Mouse (Mus musculus) limb, embryonic 14.5 days (tissue): Measurements from ENCODE around the gene Trpm3. TPM values are rescaled to one million over a fixed set of nuclear protein-coding genes. Genes with fewer than 3 reads are reported as not detected.

Source experiments
- ATAC-seq: fragments of 200-750 bp; cut with Nextera tagmentation; 2 replicates; pipeline ENCODE4 v1.8.0; 2017; ENCODE audit warnings: low read depth, moderate number of reproducible peaks, moderate TSS enrichment; ENCODE audit not compliant: low FRiP score
- DNase-seq: peaks from one replicate; pipeline ENCODE4 v3.0.0-alpha.2; 2015; ENCODE audit warnings: low spot score
- H3K27ac ChIP-seq: fragments of 300-500 bp; sonication (generic); replicated peaks from 2 replicates; pipeline ENCODE4 v1.5.1; 2014; ENCODE audit warnings: low read depth, mild to moderate bottlenecking, low read length, moderate library complexity, mixed read lengths
- H3K27me3 ChIP-seq: fragments of 300-500 bp; sonication (generic); 2 replicates; pipeline ENCODE4 v1.6.1; 2014; ENCODE audit warnings: low read length, mixed read lengths; ENCODE audit not compliant: control insufficient read depth, insufficient read depth
- H3K36me3 ChIP-seq: fragments of 300-500 bp; sonication (generic); 2 replicates; pipeline ENCODE4 v1.6.1; 2014; ENCODE audit warnings: mild to moderate bottlenecking, low read length, moderate library complexity, mixed read lengths; ENCODE audit not compliant: control insufficient read depth, insufficient read depth
- H3K4me1 ChIP-seq: fragments of 300-500 bp; sonication (generic); 2 replicates; pipeline ENCODE4 v1.6.1; 2014; ENCODE audit warnings: antibody characterized with exemption, low read length, mixed read lengths; ENCODE audit not compliant: control insufficient read depth, insufficient read depth
- H3K4me2 ChIP-seq: fragments of 300-500 bp; sonication (generic); replicated peaks from 2 replicates; pipeline ENCODE4 v1.6.1; 2014; ENCODE audit warnings: low read depth, mild to moderate bottlenecking, low read length, moderate library complexity; ENCODE audit not compliant: severe bottlenecking
- H3K4me3 ChIP-seq: fragments of 300-500 bp; sonication (generic); replicated peaks from 2 replicates; pipeline ENCODE4 v1.5.1; 2014; ENCODE audit warnings: low read length
- H3K9ac ChIP-seq: fragments of 300-500 bp; sonication (generic); 2 replicates; pipeline ENCODE4 v1.6.1; 2014; ENCODE audit warnings: mild to moderate bottlenecking, low read depth, low read length, moderate library complexity; ENCODE audit not compliant: severe bottlenecking
- H3K9me3 ChIP-seq: fragments of 300-500 bp; sonication (generic); 2 replicates; pipeline ENCODE4 v1.6.1; 2016; ENCODE audit warnings: low read length; ENCODE audit not compliant: control insufficient read depth
- POLR2A ChIP-seq: fragments of 200-500 bp; IDR thresholded peaks from 2 replicates; pipeline ENCODE4 v1.8.0; 2012; ENCODE audit warnings: inconsistent platforms, mild to moderate bottlenecking, moderate library complexity, borderline replicate concordance; ENCODE audit not compliant: insufficient read depth, insufficient read length; ENCODE audit errors: extremely low read depth
- WGBS: fragments of 180-500 bp; shearing (Covaris S2); extraction: QIAGEN DNeasy Blood & Tissue Kit; methylation state at CpG from one replicate; pipeline ENCODE4 v1.1.7; 2014; 5-methylcytosine and 5-hydroxymethylcytosine counted together
- polyA plus RNA-seq, 2 experiments: library from polyadenylated mRNA; depleted of rRNA in 1 of 2; stranded (reverse) in 1 of 2; unstranded in 1 of 2; fragments of >200 nt; fragmentation: Nextera tagmentation in 1 of 2; extraction: Ambion mirVana in 1 of 2; gene quantifications; 2 replicates each; pipeline versions ENCODE4 v1.2.1 to v1.2.3; 2012 to 2014

The Trpm3 gene
- polyA plus RNA-seq, 2 experiments: 3.7 to 4.1 TPM

- Histone ChIP-seq H3K27me3 (no peaks in the 10 kb centered on the region), H3K9me3 (no peaks in the 10 kb centered on the region), H3K9ac (no peak overlapping the region), H3K4me1 (no peaks in the 10 kb centered on the region), H3K27ac (no peak overlapping the region), H3K4me2 (no peak overlapping the region), H3K36me3 (no peaks in the 10 kb centered on the region), H3K4me3 (no peak overlapping the region)
- DNase-seq: no peak
- TF ChIP-seq POLR2A: no peak
- 86% methylated on average over 4 of the region's 4 CpGs for WGBS
- ATAC-seq: no peak
Observed at GRCm38 (mm10) chr19:23034933-23035332, 896.1 kb downstream of the Trpm3 start.

GRCm38 (mm10) chr19:23035786-23036185, 896.9 kb downstream of the Trpm3 start:
- no peak for TF ChIP-seq POLR2A
- DNase-seq: no peak
- Histone ChIP-seq H3K27ac (no peak overlapping the region), H3K4me1 (no peaks in the 10 kb centered on the region), H3K4me2 (no peak overlapping the region), H3K36me3 (no peaks in the 10 kb centered on the region), H3K9me3 (no peaks in the 10 kb centered on the region), H3K9ac (no peak overlapping the region), H3K27me3 (no peaks in the 10 kb centered on the region), H3K4me3 (no peak overlapping the region)
- WGBS: 84% methylated on average over 3 of the region's 3 CpGs
- ATAC-seq: no peak

- Histone ChIP-seq H3K36me3 (no peaks in the 10 kb centered on the region), H3K27ac (no peak overlapping the region), H3K4me1 (no peaks in the 10 kb centered on the region), H3K27me3 (no peaks in the 10 kb centered on the region), H3K9me3 (no peaks in the 10 kb centered on the region), H3K4me2 (no peak overlapping the region), H3K4me3 (no peak overlapping the region), H3K9ac (no peak overlapping the region)
- ATAC-seq (no peak), DNase-seq (no peak)
- WGBS: 36% methylated on average over 11 of the region's 11 CpGs
- no peak for TF ChIP-seq POLR2A
Observed at GRCm38 (mm10) chr19:23036782-23037477, 898.1 kb downstream of the Trpm3 start.

GRCm38 (mm10) chr19:23037499-23037898, 898.7 kb downstream of the Trpm3 start:
- no peak for ATAC-seq

GRCm38 (mm10) chr19:23038321-23038720, 899.5 kb downstream of the Trpm3 start:
- Histone ChIP-seq H3K4me1 (no peaks in the 10 kb centered on the region), H3K4me3 (no peak overlapping the region), H3K9ac (no peak overlapping the region), H3K36me3 (no peaks in the 10 kb centered on the region), H3K27me3 (no peaks in the 10 kb centered on the region), H3K9me3 (no peaks in the 10 kb centered on the region), H3K4me2 (no peak overlapping the region), H3K27ac (no peak overlapping the region)
- ATAC-seq (no peak), DNase-seq (no peak)
- WGBS: 80% methylated on average over 2 of the region's 2 CpGs
- TF ChIP-seq POLR2A: no peak

More at GRCm38 (mm10) chr19:23037499-23037898, 898.7 kb downstream of the Trpm3 start:
- no peak overlapping the region for H3K9ac ChIP-seq
- H3K9me3 ChIP-seq: no peaks in the 10 kb centered on the region
- no peak for DNase-seq
- H3K36me3 ChIP-seq: no peaks in the 10 kb centered on the region
- H3K4me3 ChIP-seq: no peak overlapping the region
- no peak overlapping the region for H3K27ac ChIP-seq
- no peak overlapping the region for H3K4me2 ChIP-seq
- WGBS: 78% methylated on average over 14 of the region's 14 CpGs
- H3K27me3 ChIP-seq: no peaks in the 10 kb centered on the region
- TF ChIP-seq POLR2A: no peak
- H3K4me1 ChIP-seq: no peaks in the 10 kb centered on the region
